Mouse (Mus musculus) midbrain, embryonic 13.5 days (tissue): ENCODE results near the gene Ccnl2. TPM values are rescaled to one million over a fixed set of nuclear protein-coding genes. Genes with fewer than 3 reads are reported as not detected.
"Not testable (repeated sequence)": the region's sequence is repeated elsewhere in the genome, so short reads cannot be mapped to it uniquely, and the experiment has no call there.

Experiments
- ATAC-seq: fragments of 200-750 bp; cut with Nextera tagmentation; 2 replicates; pipeline ENCODE4 v1.8.0; 2017; ENCODE audit warnings: mild to moderate bottlenecking, moderate TSS enrichment, moderate library complexity
- H3K27ac ChIP-seq: fragments of 300-500 bp; sonication (generic); 2 replicates; pipeline ENCODE4 v1.5.1; 2015; ENCODE audit warnings: inconsistent platforms, mild to moderate bottlenecking, moderate library complexity
- H3K27me3 ChIP-seq: fragments of 300-500 bp; sonication (generic); 2 replicates; pipeline ENCODE4 v1.6.1; 2015; ENCODE audit warnings: mild to moderate bottlenecking, inconsistent platforms
- H3K36me3 ChIP-seq: fragments of 300-500 bp; sonication (generic); 2 replicates; pipeline ENCODE4 v1.6.1; 2015; ENCODE audit warnings: mild to moderate bottlenecking, inconsistent platforms
- H3K4me1 ChIP-seq: fragments of 300-500 bp; sonication (generic); replicated peaks from 2 replicates; pipeline ENCODE4 v1.6.1; 2015; ENCODE audit warnings: inconsistent platforms
- H3K4me2 ChIP-seq: fragments of 300-500 bp; sonication (generic); replicated peaks from 2 replicates; pipeline ENCODE4 v1.6.1; 2015; ENCODE audit warnings: moderate library complexity, mild to moderate bottlenecking, inconsistent platforms
- H3K4me3 ChIP-seq: fragments of 300-500 bp; sonication (generic); replicated peaks from 2 replicates; pipeline ENCODE4 v1.5.1; 2015; ENCODE audit warnings: mild to moderate bottlenecking, inconsistent platforms
- H3K9ac ChIP-seq: fragments of 300-500 bp; sonication (generic); replicated peaks from 2 replicates; pipeline ENCODE4 v1.6.1; 2015; ENCODE audit warnings: mild to moderate bottlenecking, inconsistent platforms
- H3K9me3 ChIP-seq: fragments of 300-500 bp; sonication (generic); 2 replicates; pipeline ENCODE4 v1.6.1; 2016; ENCODE audit warnings: mild to moderate bottlenecking, inconsistent platforms
- WGBS: fragments of 180-500 bp; shearing (Covaris S2); methylation state at CpG from one replicate; pipeline ENCODE4 v1.1.7; 2015; 5-methylcytosine and 5-hydroxymethylcytosine counted together
- polyA plus RNA-seq: library from polyadenylated mRNA; unstranded; fragments of >200 nt; fragmentation: Nextera tagmentation; extraction: Ambion mirVana; gene quantifications from 2 replicates; pipeline ENCODE4 v1.2.1, GENCODE M21; 2015

The Ccnl2 gene
- polyA plus RNA-seq, 1 experiment from 2014 or later: 189 TPM

- 30% methylated on average over 2 of the region's 2 CpGs for WGBS
Observed at GRCm38 (mm10) chr4:155776704-155777335, 35.5 kb upstream of the Ccnl2 start.

GRCm38 (mm10) chr4:155777816-155778215, 34.5 kb upstream of the Ccnl2 start:
- no peak for ATAC-seq
- no peak overlapping the region for H3K27ac ChIP-seq
- 70% methylated on average over 2 of the region's 2 CpGs for WGBS

More at GRCm38 (mm10) chr4:155776704-155777335, 35.5 kb upstream of the Ccnl2 start:
- ATAC-seq: no peak
- Histone ChIP-seq H3K9ac (no peak overlapping the region), H3K27me3 (peaks cover 42% of the 10 kb centered on the region), H3K36me3 (no peaks in the 10 kb centered on the region), H3K4me1 (peaks cover 15% of the 10 kb centered on the region), H3K27ac (no peak overlapping the region), H3K4me2 (no peak overlapping the region), H3K4me3 (no peak overlapping the region), H3K9me3 (no peaks in the 10 kb centered on the region)

GRCm38 (mm10) chr4:155779498-155779897, 32.8 kb upstream of the Ccnl2 start:
- H3K9me3 ChIP-seq: no peaks in the 10 kb centered on the region
- peaks cover 16% of the 10 kb centered on the region for H3K4me1 ChIP-seq
- H3K27ac ChIP-seq: no peak overlapping the region
- no peak for ATAC-seq
- 79% methylated on average over 4 of the region's 4 CpGs for WGBS
- no peak overlapping the region for H3K4me2 ChIP-seq
- no peak overlapping the region for H3K4me3 ChIP-seq
- H3K27me3 ChIP-seq: peaks cover 15% of the 10 kb centered on the region
- no peak overlapping the region for H3K9ac ChIP-seq
- no peaks in the 10 kb centered on the region for H3K36me3 ChIP-seq

More at GRCm38 (mm10) chr4:155777816-155778215, 34.5 kb upstream of the Ccnl2 start:
- no peaks in the 10 kb centered on the region for H3K9me3 ChIP-seq
- no peak overlapping the region for H3K9ac ChIP-seq
- peaks cover 15% of the 10 kb centered on the region for H3K4me1 ChIP-seq
- H3K27me3 ChIP-seq: peaks cover 32% of the 10 kb centered on the region
- H3K4me2 ChIP-seq: no peak overlapping the region
- H3K36me3 ChIP-seq: no peaks in the 10 kb centered on the region
- no peak overlapping the region for H3K4me3 ChIP-seq

- no peak overlapping the region for H3K4me2 ChIP-seq
- H3K27me3 ChIP-seq: peaks cover 1% of the 10 kb centered on the region
- WGBS: 34% methylated on average over 6 of the region's 6 CpGs
- peaks cover 12% of the 10 kb centered on the region; the same call in 1 of the 2 replicates for H3K4me1 ChIP-seq
- no peaks in the 10 kb centered on the region for H3K36me3 ChIP-seq
- H3K27ac ChIP-seq: no peak overlapping the region
- no peak overlapping the region for H3K4me3 ChIP-seq
- H3K9ac ChIP-seq: no peak overlapping the region
- no peaks in the 10 kb centered on the region for H3K9me3 ChIP-seq
- ATAC-seq: no peak
Observed at GRCm38 (mm10) chr4:155780895-155781294, 31.4 kb upstream of the Ccnl2 start.

GRCm38 (mm10) chr4:155783486-155784080, 28.7 kb upstream of the Ccnl2 start:
- Histone ChIP-seq H3K4me2 (peak overlapping the region; percentile 76), H3K4me1 (peaks cover 12% of the 10 kb centered on the region; the same call in 1 of the 2 replicates), H3K9ac (peak overlapping the region; percentile 88), H3K36me3 (no peaks in the 10 kb centered on the region), H3K27ac (peak overlapping the region; percentile 88), H3K27me3 (no peaks in the 10 kb centered on the region), H3K9me3 (no peaks in the 10 kb centered on the region), H3K4me3 (peak overlapping the region; percentile 58)
- peak; percentile 65 for ATAC-seq
- 41% methylated on average over 16 of the region's 16 CpGs for WGBS

- peak; percentile 90 for ATAC-seq
- Histone ChIP-seq H3K27ac (peak overlapping the region; percentile 88), H3K36me3 (no peaks in the 10 kb centered on the region), H3K4me1 (peaks cover 12% of the 10 kb centered on the region; the same call in 1 of the 2 replicates), H3K4me3 (peak overlapping the region; percentile 58), H3K27me3 (no peaks in the 10 kb centered on the region), H3K9me3 (no peaks in the 10 kb centered on the region), H3K9ac (peak overlapping the region; percentile 88), H3K4me2 (peak overlapping the region; percentile 76)
- WGBS: under 1% methylated on average over 51 of the region's 52 CpGs
Observed at GRCm38 (mm10) chr4:155784081-155784701, 28.1 kb upstream of the Ccnl2 start.

- Histone ChIP-seq H3K4me3 (no peak overlapping the region), H3K36me3 (no peaks in the 10 kb centered on the region), H3K4me1 (peaks cover 12% of the 10 kb centered on the region; the same call in 1 of the 2 replicates), H3K27me3 (no peaks in the 10 kb centered on the region), H3K27ac (no peak overlapping the region), H3K9ac (no peak overlapping the region; the same call in 1 of the 2 replicates), H3K4me2 (0 out of 2 replicates have a peak overlapping the region, but pooled peaks have one; percentile 1), H3K9me3 (no peaks in the 10 kb centered on the region)
- no peak for ATAC-seq
- WGBS: 80% methylated on average over 10 of the region's 10 CpGs
Observed at GRCm38 (mm10) chr4:155785246-155785645, 27.0 kb upstream of the Ccnl2 start.

- H3K9ac ChIP-seq: peak within 1 kb of the TSS; percentile 88; the same call in 1 of the 2 replicates
Observed at GRCm38 (mm10) chr4:155785819-155786218, 26.5 kb upstream of the Ccnl2 start, which contains the start of gene Tmem88b. Tmem88b (minus strand) TSS chr4:155785874.

GRCm38 (mm10) chr4:155788300-155788699, 24.0 kb upstream of the Ccnl2 start:
- no peak for ATAC-seq
- Histone ChIP-seq H3K9me3 (no peaks in the 10 kb centered on the region), H3K4me2 (no peak overlapping the region), H3K9ac (no peak overlapping the region), H3K27ac (no peak overlapping the region), H3K4me3 (no peak overlapping the region), H3K4me1 (peaks cover 11% of the 10 kb centered on the region; the same call in 1 of the 2 replicates), H3K27me3 (0 out of 2 replicates have a peak, but pooled peaks cover 4% of the 10 kb centered on the region), H3K36me3 (no peaks in the 10 kb centered on the region)
- WGBS: 81% methylated on average over 3 of the region's 3 CpGs

More at GRCm38 (mm10) chr4:155785819-155786218, 26.5 kb upstream of the Ccnl2 start, which contains the start of gene Tmem88b:
- no peaks in the 10 kb centered on the region for H3K36me3 ChIP-seq
- H3K27me3 ChIP-seq: 0 out of 2 replicates have a peak, but pooled peaks cover 4% of the 10 kb centered on the region
- H3K4me1 ChIP-seq: peaks cover 12% of the 10 kb centered on the region; the same call in 1 of the 2 replicates
- H3K9me3 ChIP-seq: no peaks in the 10 kb centered on the region
- no peak for ATAC-seq
- H3K4me3 ChIP-seq: peak within 1 kb of the TSS; percentile 58
- peak within 1 kb of the TSS; percentile 76 for H3K4me2 ChIP-seq
- WGBS: 71% methylated on average over 5 of the region's 5 CpGs
- peak within 1 kb of the TSS; percentile 88; the same call in 1 of the 2 replicates for H3K27ac ChIP-seq

- 83% methylated on average over 4 of the region's 4 CpGs for WGBS
- H3K9me3 ChIP-seq, ATAC-seq: not testable (repeated sequence)
Observed at GRCm38 (mm10) chr4:155788833-155789232, 23.5 kb upstream of the Ccnl2 start.

GRCm38 (mm10) chr4:155790021-155790489, 22.2 kb upstream of the Ccnl2 start, which contains the start of gene Ankrd65:
Ankrd65 (plus strand) TSS chr4:155790439.
- H3K4me1 ChIP-seq: 0 out of 2 replicates have a peak, but pooled peaks cover 2% of the 10 kb centered on the region
- H3K4me2 ChIP-seq: no peak within 1 kb of the TSS
- no peak within 1 kb of the TSS for H3K27ac ChIP-seq
- H3K4me3 ChIP-seq: no peak within 1 kb of the TSS
- no peaks in the 10 kb centered on the region for H3K36me3 ChIP-seq
- WGBS: 83% methylated on average over 3 of the region's 3 CpGs
- ATAC-seq: no peak
- no peaks in the 10 kb centered on the region for H3K9me3 ChIP-seq
- no peak within 1 kb of the TSS for H3K9ac ChIP-seq
- 0 out of 2 replicates have a peak, but pooled peaks cover 4% of the 10 kb centered on the region for H3K27me3 ChIP-seq

More at GRCm38 (mm10) chr4:155788833-155789232, 23.5 kb upstream of the Ccnl2 start:
- not testable (repeated sequence) for H3K27ac ChIP-seq, H3K4me1 ChIP-seq, H3K36me3 ChIP-seq, H3K4me3 ChIP-seq, H3K27me3 ChIP-seq, H3K9ac ChIP-seq, H3K4me2 ChIP-seq
